Mouse (Mus musculus) stomach, postnatal 0 days (tissue): ENCODE measurements around the gene Dnah8.

Experiments
- CTCF ChIP-seq: IDR thresholded peaks from 2 replicates; pipeline ENCODE4 v1.5.1; 2016; ENCODE audit warnings: antibody characterized with exemption, low read depth, mild to moderate bottlenecking, moderate library complexity
- EP300 ChIP-seq: optimal IDR thresholded peaks from 2 replicates; pipeline ENCODE3; 2016; ENCODE audit warnings: antibody characterized with exemption

- TF ChIP-seq CTCF, result no peak
- TF ChIP-seq EP300, result no peak
These were observed 115.6 kb downstream of the Dnah8 start for GRCm38 (mm10) chr17:30739769-30740168.
